Mouse (Mus musculus): ENCODE results near the gene Ssbp3. TPM values are rescaled to one million over a fixed set of nuclear protein-coding genes. Genes with fewer than 3 reads are reported as not detected.

The Ssbp3 gene
- total and polyA plus RNA-seq, 2 experiments from 2014 or later = 108 to 155 TPM

DNA sequence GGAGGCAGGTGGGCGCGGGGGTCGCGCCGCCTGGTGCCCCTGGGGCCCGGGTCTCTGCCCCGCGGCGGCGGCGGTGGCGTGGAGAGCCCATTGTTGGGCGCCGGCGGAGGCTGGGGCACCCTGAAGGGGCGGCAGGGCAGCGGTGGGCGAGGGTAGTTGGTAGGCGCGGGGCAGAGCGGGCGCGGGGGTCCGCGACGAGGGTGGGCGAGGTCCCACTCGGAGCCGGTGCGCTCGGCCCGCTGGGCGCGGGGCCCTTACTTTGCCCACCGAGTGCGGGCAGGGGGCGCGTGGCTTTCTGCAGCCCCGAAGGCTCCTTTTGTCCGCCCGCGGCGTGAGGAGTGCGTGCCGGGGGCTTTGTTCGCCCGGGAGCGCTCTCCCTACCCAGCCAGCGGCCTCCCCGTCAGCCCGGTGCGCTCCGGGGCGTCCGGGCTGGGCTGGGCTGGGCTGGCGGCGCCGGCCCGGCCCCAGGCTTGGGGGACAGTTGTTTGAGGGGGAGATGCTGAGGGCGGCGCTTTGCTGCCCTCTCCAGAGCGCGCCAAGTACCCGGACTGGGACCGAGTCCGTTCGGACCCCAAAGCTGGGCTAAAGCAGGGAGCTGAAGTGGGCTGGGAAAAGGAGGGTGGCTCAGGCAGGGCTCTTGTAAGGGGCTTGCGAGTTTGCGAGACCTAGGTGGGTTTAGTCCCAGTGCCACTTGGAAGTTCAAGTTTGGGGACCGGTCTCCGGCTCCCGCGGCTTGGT, 1.6 kb downstream of the Ssbp3 start:
- ATAC-seq = peak; percentile 2; the same call in 1 of the 2 replicates

DNA sequence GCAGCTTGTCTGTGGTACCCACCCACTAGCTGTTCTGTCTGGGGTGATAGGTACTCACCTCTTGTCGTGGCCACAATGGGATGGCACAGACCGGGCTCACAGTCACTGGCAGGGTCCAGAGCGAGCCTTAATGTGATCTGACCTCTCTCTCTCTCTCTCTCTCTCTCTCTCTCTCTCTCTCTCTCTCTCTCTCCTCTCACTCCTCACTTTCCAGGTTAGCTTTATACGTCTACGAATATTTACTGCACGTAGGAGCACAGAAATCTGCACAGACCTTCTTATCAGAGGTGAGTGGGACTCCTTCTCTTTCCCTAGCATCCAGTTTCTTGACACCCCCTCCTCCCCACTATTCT, 2.2 kb downstream of the Ssbp3 start:
- TF ChIP-seq CTCF (IDR thresholded peaks at IDR 0.05; ENCODE audit: low read depth) = no peak
- WGBS = 9% methylated on average over 6 of the region's 6 CpGs
- peak overlapping the region; percentile 91 for H3K27ac ChIP-seq
- DNase-seq (ENCODE audit: low spot score) (no peak), ATAC-seq (no peak)
- H3K36me3 ChIP-seq (ENCODE audit: insufficient read depth, low read length) = peaks cover 19% of the 10 kb centered on the region
- H3K9ac ChIP-seq (replicated peaks; ENCODE audit: low read length) = peak overlapping the region; percentile 92
- no peaks in the 10 kb centered on the region for H3K9me3 ChIP-seq (ENCODE audit: low read length)
- peak overlapping the region; percentile 81 for H3K4me2 ChIP-seq (ENCODE audit: low read depth, low read length)
- H3K27me3 ChIP-seq (ENCODE audit: insufficient read depth, low read length) = no peaks in the 10 kb centered on the region
- H3K4me1 ChIP-seq (ENCODE audit: insufficient read depth, low read length) = peaks cover 29% of the 10 kb centered on the region
- H3K4me3 ChIP-seq (ENCODE audit: low read length) = peak overlapping the region; percentile 96

More for the DNA sequence above, 1.6 kb downstream of the Ssbp3 start:
- Histone ChIP-seq H3K36me3 (ENCODE audit: insufficient read depth, low read length) (peaks cover 14% of the 10 kb centered on the region), H3K4me1 (ENCODE audit: insufficient read depth, low read length) (peaks cover 34% of the 10 kb centered on the region), H3K27ac (peak overlapping the region; percentile 91), H3K9me3 (ENCODE audit: low read length) (no peaks in the 10 kb centered on the region), H3K27me3 (ENCODE audit: insufficient read depth, low read length) (no peaks in the 10 kb centered on the region), H3K4me2 (ENCODE audit: low read depth, low read length) (peak overlapping the region; percentile 81), H3K4me3 (ENCODE audit: low read length) (peak overlapping the region; percentile 96), H3K9ac (replicated peaks; ENCODE audit: low read length) (peak overlapping the region; percentile 92)
- WGBS = under 1% methylated on average over 59 of the region's 73 CpGs
- TF ChIP-seq CTCF (IDR thresholded peaks at IDR 0.05; ENCODE audit: low read depth) = no peak
- peak; percentile 51 for DNase-seq (ENCODE audit: low spot score)

DNA sequence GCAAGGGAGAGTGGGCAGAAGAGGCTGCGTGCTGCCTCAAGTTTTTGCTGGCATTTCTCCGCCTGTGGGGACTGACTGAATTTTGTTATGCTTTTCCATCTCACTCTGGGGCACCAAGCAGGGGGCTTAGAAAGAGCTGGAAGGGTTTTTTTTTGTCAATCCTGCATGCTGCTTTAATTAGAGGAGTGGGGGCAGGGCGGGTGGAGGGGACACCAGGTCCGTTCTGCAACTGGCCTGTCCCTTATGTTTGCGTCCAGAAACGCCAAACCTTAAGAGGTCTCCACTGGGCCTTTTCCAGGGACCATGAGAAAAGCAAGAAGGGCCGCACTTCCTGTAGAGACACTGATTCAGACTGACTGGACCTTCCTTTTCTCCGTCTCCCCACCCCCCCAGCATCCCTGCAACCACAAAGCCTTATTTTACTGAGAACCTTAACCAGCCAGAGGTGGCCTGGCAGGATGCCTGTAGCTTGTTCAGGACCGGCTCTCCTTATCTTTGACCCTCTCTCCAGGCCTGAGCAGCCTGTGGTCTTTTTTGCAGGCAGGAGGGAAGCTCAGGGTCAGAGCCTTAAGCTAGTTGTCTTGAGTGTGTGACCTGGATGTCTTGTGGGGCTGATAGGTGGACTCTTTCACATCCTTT, 3.0 kb downstream of the Ssbp3 start:
- Histone ChIP-seq H3K27ac (no peak overlapping the region), H3K9ac (replicated peaks; ENCODE audit: low read length) (peak overlapping the region; percentile 92), H3K36me3 (ENCODE audit: insufficient read depth, low read length) (peaks cover 23% of the 10 kb centered on the region), H3K4me3 (ENCODE audit: low read length) (peak overlapping the region; percentile 96), H3K9me3 (ENCODE audit: low read length) (no peaks in the 10 kb centered on the region), H3K4me1 (ENCODE audit: insufficient read depth, low read length) (peaks cover 26% of the 10 kb centered on the region), H3K27me3 (ENCODE audit: insufficient read depth, low read length) (no peaks in the 10 kb centered on the region), H3K4me2 (ENCODE audit: low read depth, low read length) (peak overlapping the region; percentile 81)
- WGBS = 20% methylated on average over 9 of the region's 9 CpGs
- no peak for DNase-seq (ENCODE audit: low spot score)
- no peak for TF ChIP-seq CTCF (IDR thresholded peaks at IDR 0.05; ENCODE audit: low read depth)
- ATAC-seq = no peak

DNA sequence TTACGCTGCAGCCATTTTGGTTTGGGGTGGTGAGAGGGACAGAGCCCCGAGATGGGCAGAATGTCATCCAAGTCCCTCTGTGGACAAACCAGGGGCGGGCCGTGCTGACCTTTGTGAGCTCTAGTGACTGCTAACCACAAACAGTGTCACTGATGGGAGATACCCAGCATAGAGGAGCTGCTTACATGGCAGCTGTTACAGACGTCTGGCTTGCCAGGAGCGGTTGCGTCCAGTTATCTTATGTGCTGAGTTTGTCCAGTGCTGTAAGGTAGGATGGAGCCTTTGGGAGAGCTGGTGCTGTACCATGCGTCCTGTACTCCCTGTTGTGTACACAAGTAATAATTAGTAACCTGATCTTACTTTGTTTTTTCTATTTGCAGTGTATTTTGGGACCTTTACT, 4.8 kb downstream of the Ssbp3 start:
- WGBS = 66% methylated on average over 8 of the region's 8 CpGs
- Histone ChIP-seq H3K27me3 (ENCODE audit: insufficient read depth, low read length) (no peaks in the 10 kb centered on the region), H3K36me3 (ENCODE audit: insufficient read depth, low read length) (peaks cover 35% of the 10 kb centered on the region), H3K9ac (replicated peaks; ENCODE audit: low read length) (0 out of 2 replicates have a peak overlapping the region, but pooled peaks have one; percentile 19), H3K27ac (no peak overlapping the region), H3K4me1 (ENCODE audit: insufficient read depth, low read length) (peaks cover 15% of the 10 kb centered on the region), H3K4me2 (ENCODE audit: low read depth, low read length) (0 out of 2 replicates have a peak overlapping the region, but pooled peaks have one; percentile 81), H3K9me3 (ENCODE audit: low read length) (no peaks in the 10 kb centered on the region), H3K4me3 (ENCODE audit: low read length) (no peak overlapping the region)
- ATAC-seq = no peak
- no peak for DNase-seq (ENCODE audit: low spot score)
- TF ChIP-seq CTCF (IDR thresholded peaks at IDR 0.05; ENCODE audit: low read depth) = no peak

DNA sequence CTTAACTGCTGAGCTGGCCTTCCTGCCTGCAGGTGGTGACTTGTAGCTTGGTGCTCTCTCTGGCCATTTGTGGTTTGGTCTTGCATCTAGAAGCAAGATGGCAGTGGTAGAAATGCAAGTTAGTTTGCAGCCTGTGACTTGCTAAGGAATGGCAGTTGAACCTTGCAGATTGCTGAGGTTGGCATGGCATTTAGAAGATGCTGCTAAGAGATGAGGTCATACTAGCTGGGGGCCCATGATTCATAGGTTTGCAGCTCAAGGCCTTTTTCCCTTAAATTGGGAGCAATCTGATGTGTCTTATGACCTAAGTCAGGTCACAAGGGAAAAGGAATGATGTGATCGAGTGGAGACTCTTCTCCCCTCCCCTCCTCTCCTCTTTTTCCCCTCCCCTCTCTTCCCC, 7.8 kb downstream of the Ssbp3 start:
- Histone ChIP-seq H3K4me2 (ENCODE audit: low read depth, low read length) (no peak overlapping the region), H3K9ac (replicated peaks; ENCODE audit: low read length) (no peak overlapping the region), H3K4me3 (ENCODE audit: low read length) (no peak overlapping the region), H3K36me3 (ENCODE audit: insufficient read depth, low read length) (peaks cover 39% of the 10 kb centered on the region), H3K4me1 (ENCODE audit: insufficient read depth, low read length) (peaks cover 25% of the 10 kb centered on the region), H3K27ac (no peak overlapping the region), H3K27me3 (ENCODE audit: insufficient read depth, low read length) (no peaks in the 10 kb centered on the region), H3K9me3 (ENCODE audit: low read length) (no peaks in the 10 kb centered on the region)
- 45% methylated on average over 1 of the region's 1 CpGs for WGBS
- no peak for DNase-seq (ENCODE audit: low spot score)
- no peak for ATAC-seq
- no peak for TF ChIP-seq CTCF (IDR thresholded peaks at IDR 0.05; ENCODE audit: low read depth)

DNA sequence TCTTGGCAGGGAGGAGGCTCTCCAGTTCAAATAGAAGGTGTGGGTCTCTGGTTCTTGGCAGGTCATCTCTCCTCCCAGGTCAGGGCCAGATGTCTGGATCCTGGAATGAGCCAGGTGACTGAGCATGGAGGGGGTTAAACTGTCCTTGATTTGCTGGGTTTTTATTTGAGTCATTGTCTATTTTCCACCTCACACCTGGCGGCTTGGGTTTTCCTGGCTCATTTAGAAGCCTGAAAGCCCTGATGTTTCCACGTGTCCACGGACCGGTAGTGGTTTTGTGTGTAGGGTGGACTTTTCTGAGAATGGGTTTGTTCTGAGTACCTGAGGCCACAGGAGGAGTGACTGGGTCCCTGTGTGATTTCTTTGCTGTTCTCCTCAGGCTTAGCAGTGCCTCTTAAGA, 9.6 kb downstream of the Ssbp3 start:
- H3K4me1 ChIP-seq (ENCODE audit: insufficient read depth, low read length) = peaks cover 13% of the 10 kb centered on the region; the same call in 1 of the 2 replicates
- ATAC-seq (no peak), DNase-seq (ENCODE audit: low spot score) (no peak)
- WGBS = 90% methylated on average over 4 of the region's 4 CpGs
- peaks cover 50% of the 10 kb centered on the region for H3K36me3 ChIP-seq (ENCODE audit: insufficient read depth, low read length)
- H3K27me3 ChIP-seq (ENCODE audit: insufficient read depth, low read length) = no peaks in the 10 kb centered on the region
- H3K4me2 ChIP-seq (ENCODE audit: low read depth, low read length) = no peak overlapping the region
- no peak overlapping the region for H3K27ac ChIP-seq
- no peak overlapping the region for H3K4me3 ChIP-seq (ENCODE audit: low read length)
- H3K9ac ChIP-seq (replicated peaks; ENCODE audit: low read length) = no peak overlapping the region
- no peak for TF ChIP-seq CTCF (IDR thresholded peaks at IDR 0.05; ENCODE audit: low read depth)
- H3K9me3 ChIP-seq (ENCODE audit: low read length) = no peaks in the 10 kb centered on the region

Data from hindbrain, postnatal 0 days (tissue).